In the genomic region with DNA sequence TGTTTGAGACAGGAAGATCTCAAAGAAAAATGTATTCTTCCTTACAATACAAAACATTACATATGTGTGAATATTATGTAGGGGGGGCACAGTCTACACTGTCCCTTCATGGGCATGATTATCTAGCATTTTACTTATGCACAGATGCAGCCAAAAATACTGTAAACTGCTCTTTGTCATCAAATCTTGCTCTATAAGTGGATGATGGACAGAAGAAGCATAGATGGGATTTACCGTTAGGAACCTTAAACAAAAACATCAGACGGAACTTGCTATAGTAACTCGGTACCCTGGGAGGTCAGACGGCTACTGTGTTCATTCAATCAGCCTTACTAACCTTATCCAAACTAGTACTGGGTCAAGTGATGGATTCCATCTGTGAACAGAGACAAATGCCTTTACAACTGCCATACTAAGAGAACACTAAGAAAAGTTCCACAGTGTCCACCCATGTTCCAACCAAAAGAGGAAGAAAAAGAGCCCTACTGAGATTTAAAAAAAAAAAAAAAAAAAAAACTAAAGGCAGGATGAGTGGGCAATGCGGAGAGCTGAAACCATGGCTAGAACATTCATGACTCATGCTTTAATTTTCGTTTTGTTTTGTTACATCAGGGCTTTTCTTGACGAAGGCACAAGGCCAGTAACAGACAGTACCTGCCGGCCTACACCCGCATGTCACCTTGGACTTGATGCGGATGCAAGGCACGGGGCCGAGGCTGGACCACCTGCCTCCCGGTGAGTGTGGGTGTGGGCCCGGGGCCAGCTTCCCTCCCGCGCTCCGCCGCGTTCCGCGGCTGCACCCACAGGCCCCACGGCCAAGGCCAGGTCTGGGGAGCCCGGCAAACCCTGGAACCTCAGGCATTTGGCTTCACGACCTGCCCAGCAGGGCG, we compare ENCODE assay signal across 7 mouse cellular contexts. TPM values are rescaled to one million over a fixed set of nuclear protein-coding genes. Genes with fewer than 3 reads are reported as not detected.
A peak's percentile ranks its signal among the peaks of the same experiment; 100 is the strongest.
DNase-seq lines count a peak whose midpoint lies in the region; ATAC-seq and TF ChIP-seq lines count a peak whose summit lies in the region.

No protein-coding gene starts in this region.

- no peak for TF ChIP-seq CTCF in lung, adult 2 months (IDR thresholded peaks at IDR 0.05; ENCODE audit: insufficient read depth, low read length)

- DNase-seq in lung, adult 2 months, result no peak
- DNase-seq in lung, postnatal 10 days, result no peak
- DNase-seq in embryo, embryonic 9.5 days (ENCODE audit: extremely low spot score), result peak; percentile 6
- no peak for DNase-seq in spleen, adult 12 weeks (ENCODE audit: low spot score)
- no peak for DNase-seq in cerebellum, postnatal 25 days

- peak overlapping the region; percentile 65 for H3K4me2 ChIP-seq in intestine, embryonic 16.5 days (ENCODE audit: low read depth, low read length)
- H3K4me2 ChIP-seq in neural tube, embryonic 14.5 days (ENCODE audit: low read depth, low read length), result peak overlapping the region; percentile 68

- H3K4me3 ChIP-seq in lung, adult 2 months (replicated peaks; ENCODE audit: extremely low read depth, low read depth, low read length), result peak overlapping the region; percentile 93
- peak overlapping the region; percentile 93 for H3K4me3 ChIP-seq in intestine, embryonic 16.5 days (ENCODE audit: low read length)
- peak overlapping the region; percentile 89 for H3K4me3 ChIP-seq in neural tube, embryonic 14.5 days (ENCODE audit: low read depth, low read length)

- ATAC-seq in intestine, embryonic 16.5 days, result peak; percentile 76
- ATAC-seq in neural tube, embryonic 14.5 days (ENCODE audit: low read depth), result peak; percentile 86

- peak overlapping the region; percentile 93 for H3K9ac ChIP-seq in intestine, embryonic 16.5 days (ENCODE audit: low read depth, low read length)
- peak overlapping the region; percentile 90 for H3K9ac ChIP-seq in neural tube, embryonic 14.5 days (replicated peaks; ENCODE audit: low read depth, low read length)

- H3K36me3 ChIP-seq in intestine, embryonic 16.5 days (ENCODE audit: control insufficient read depth, insufficient read depth, low read length), result no peaks in the 10 kb centered on the region
- H3K36me3 ChIP-seq in neural tube, embryonic 14.5 days (ENCODE audit: control insufficient read depth, insufficient read depth, low read length), result no peaks in the 10 kb centered on the region

- peak overlapping the region; percentile 81 for H3K27ac ChIP-seq in intestine, embryonic 16.5 days (ENCODE audit: low read length)
- H3K27ac ChIP-seq in neural tube, embryonic 14.5 days (ENCODE audit: low read depth, low read length), result peak overlapping the region; percentile 89

- TF ChIP-seq POLR2A in lung, adult 2 months (IDR thresholded peaks at IDR 0.05; ENCODE audit: borderline replicate concordance, extremely low read depth, low read depth, low read length), result peak; percentile 80

- no peaks in the 10 kb centered on the region for H3K9me3 ChIP-seq in intestine, embryonic 16.5 days (ENCODE audit: control insufficient read depth, low read length)
- no peaks in the 10 kb centered on the region for H3K9me3 ChIP-seq in neural tube, embryonic 14.5 days (ENCODE audit: control insufficient read depth, low read length)

- 2% methylated on average over 25 of the region's 25 CpGs for WGBS in lung, adult 2 months
- WGBS in intestine, embryonic 16.5 days, result under 1% methylated on average over 25 of the region's 25 CpGs
- WGBS in neural tube, embryonic 14.5 days, result under 1% methylated on average over 23 of the region's 25 CpGs

- H3K4me1 ChIP-seq in lung, adult 2 months (ENCODE audit: control insufficient read depth, insufficient read depth, low read length), result peaks cover 12% of the 10 kb centered on the region
- peaks cover 18% of the 10 kb centered on the region for H3K4me1 ChIP-seq in intestine, embryonic 16.5 days (ENCODE audit: control insufficient read depth, insufficient read depth, low read length)
- peaks cover 23% of the 10 kb centered on the region for H3K4me1 ChIP-seq in neural tube, embryonic 14.5 days (ENCODE audit: control insufficient read depth, insufficient read depth, low read length)

- no peaks in the 10 kb centered on the region for H3K27me3 ChIP-seq in intestine, embryonic 16.5 days (replicated peaks; ENCODE audit: control insufficient read depth, insufficient read depth, low read length)
- no peaks in the 10 kb centered on the region for H3K27me3 ChIP-seq in neural tube, embryonic 14.5 days (ENCODE audit: control insufficient read depth, insufficient read depth, low read length)

RNA-seq across cellular contexts. Expression of a gene that starts 0.6 kb away (rescaled TPM):
- polyA plus RNA-seq in lung, adult 2 months (2012; rRNA removed), result 35.0 and 44.2 TPM in 2 replicates
- polyA plus RNA-seq in intestine, embryonic 16.5 days (2015; fragmentation: Nextera tagmentation; extraction: Ambion mirVana), result 86.5 and 94.8 TPM in 2 replicates
- 220 and 225 TPM in 2 replicates for polyA plus RNA-seq in neural tube, embryonic 14.5 days (2014; fragmentation: Nextera tagmentation; extraction: Ambion mirVana)
